Mouse (Mus musculus): ENCODE measurements at regions not wholly inside any gene's neighbourhood (a gene's known extent, or its start where the extent isn't known, plus 50 kb on each side); places are given as distances from the start of the nearest gene placed in this dataset.

- TF ChIP-seq CTCF (IDR thresholded peaks at IDR 0.05; ENCODE audit: insufficient read depth, low read length) (no peak), POLR2A (IDR thresholded peaks at IDR 0.05; ENCODE audit: borderline replicate concordance, extremely low read depth, low read depth, low read length) (no peak)
- 61% methylated on average over 4 of the region's 5 CpGs for WGBS
- no peak for DNase-seq
- no peak overlapping the region for H3K4me3 ChIP-seq (replicated peaks; ENCODE audit: extremely low read depth, low read depth, low read length)
- no peaks in the 10 kb centered on the region for H3K4me1 ChIP-seq (ENCODE audit: control insufficient read depth, insufficient read depth, low read length)
Observed at GRCm38 (mm10) chr13:6395562-6396223, 152.3 kb upstream of the Pitrm1 start.

GRCm38 (mm10) chr13:6397648-6398047 is 150.3 kb upstream of the Pitrm1 start:
- no peak overlapping the region for H3K4me3 ChIP-seq (replicated peaks; ENCODE audit: extremely low read depth, low read depth, low read length)
- no peaks in the 10 kb centered on the region for H3K4me1 ChIP-seq (ENCODE audit: control insufficient read depth, insufficient read depth, low read length)
- 92% methylated on average over 1 of the region's 1 CpGs for WGBS
- no peak for DNase-seq
- TF ChIP-seq CTCF (IDR thresholded peaks at IDR 0.05; ENCODE audit: insufficient read depth, low read length) (no peak), POLR2A (IDR thresholded peaks at IDR 0.05; ENCODE audit: borderline replicate concordance, extremely low read depth, low read depth, low read length) (no peak)

GRCm38 (mm10) chr13:6431821-6432220 is 116.1 kb upstream of the Pitrm1 start:
- TF ChIP-seq CTCF (IDR thresholded peaks at IDR 0.05; ENCODE audit: insufficient read depth, low read length) (no peak), POLR2A (IDR thresholded peaks at IDR 0.05; ENCODE audit: borderline replicate concordance, extremely low read depth, low read depth, low read length) (no peak)
- WGBS: 41% methylated on average over 4 of the region's 4 CpGs
- H3K4me1 ChIP-seq (ENCODE audit: control insufficient read depth, insufficient read depth, low read length): no peaks in the 10 kb centered on the region
- no peak overlapping the region for H3K4me3 ChIP-seq (replicated peaks; ENCODE audit: extremely low read depth, low read depth, low read length)
- DNase-seq: no peak

- Histone ChIP-seq H3K4me3 (replicated peaks; ENCODE audit: extremely low read depth, low read depth, low read length) (no peak overlapping the region), H3K4me1 (ENCODE audit: control insufficient read depth, insufficient read depth, low read length) (no peaks in the 10 kb centered on the region)
- DNase-seq: no peak
- TF ChIP-seq POLR2A (IDR thresholded peaks at IDR 0.05; ENCODE audit: borderline replicate concordance, extremely low read depth, low read depth, low read length) (no peak), CTCF (IDR thresholded peaks at IDR 0.05; ENCODE audit: insufficient read depth, low read length) (no peak)
Observed at GRCm38 (mm10) chr13:6446976-6447375, 101.0 kb upstream of the Pitrm1 start.

- TF ChIP-seq CTCF (IDR thresholded peaks at IDR 0.05; ENCODE audit: insufficient read depth, low read length): no peak
- TF ChIP-seq POLR2A (IDR thresholded peaks at IDR 0.05; ENCODE audit: borderline replicate concordance, extremely low read depth, low read depth, low read length): no peak
- Histone ChIP-seq H3K4me1 (ENCODE audit: control insufficient read depth, insufficient read depth, low read length) (no peaks in the 10 kb centered on the region; the same call in 1 of the 2 replicates), H3K4me3 (replicated peaks; ENCODE audit: extremely low read depth, low read depth, low read length) (no peak overlapping the region)
- WGBS: 71% methylated on average over 6 of the region's 6 CpGs
- no peak for DNase-seq
Observed at GRCm38 (mm10) chr13:6461363-6461762, 86.6 kb upstream of the Pitrm1 start.

- no peaks in the 10 kb centered on the region; the same call in 1 of the 2 replicates for H3K4me1 ChIP-seq (ENCODE audit: control insufficient read depth, insufficient read depth, low read length)
- H3K4me3 ChIP-seq (replicated peaks; ENCODE audit: extremely low read depth, low read depth, low read length): no peak overlapping the region
- 52% methylated on average over 9 of the region's 9 CpGs for WGBS
- DNase-seq: no peak
- TF ChIP-seq CTCF (IDR thresholded peaks at IDR 0.05; ENCODE audit: insufficient read depth, low read length) (no peak), POLR2A (IDR thresholded peaks at IDR 0.05; ENCODE audit: borderline replicate concordance, extremely low read depth, low read depth, low read length) (no peak)
Observed at GRCm38 (mm10) chr13:6465911-6466419, 82.0 kb upstream of the Pitrm1 start.

GRCm38 (mm10) chr13:6469446-6470227 is 78.3 kb upstream of the Pitrm1 start:
- Histone ChIP-seq H3K4me1 (ENCODE audit: control insufficient read depth, insufficient read depth, low read length) (no peaks in the 10 kb centered on the region; the same call in 1 of the 2 replicates), H3K4me3 (replicated peaks; ENCODE audit: extremely low read depth, low read depth, low read length) (no peak overlapping the region)
- peak; percentile 22 for DNase-seq
- TF ChIP-seq CTCF (IDR thresholded peaks at IDR 0.05; ENCODE audit: insufficient read depth, low read length) (peak; percentile 25; the same call in 1 of the 2 replicates), POLR2A (IDR thresholded peaks at IDR 0.05; ENCODE audit: borderline replicate concordance, extremely low read depth, low read depth, low read length) (no peak)
- 57% methylated on average over 11 of the region's 11 CpGs for WGBS

- Histone ChIP-seq H3K4me1 (ENCODE audit: control insufficient read depth, insufficient read depth, low read length) (no peaks in the 10 kb centered on the region; the same call in 1 of the 2 replicates), H3K4me3 (replicated peaks; ENCODE audit: extremely low read depth, low read depth, low read length) (no peak overlapping the region)
- WGBS: 87% methylated on average over 15 of the region's 15 CpGs
- no peak for TF ChIP-seq CTCF (IDR thresholded peaks at IDR 0.05; ENCODE audit: insufficient read depth, low read length)
- TF ChIP-seq POLR2A (IDR thresholded peaks at IDR 0.05; ENCODE audit: borderline replicate concordance, extremely low read depth, low read depth, low read length): no peak
- DNase-seq: no peak
Observed at GRCm38 (mm10) chr13:6470286-6471103, 77.5 kb upstream of the Pitrm1 start.

- Histone ChIP-seq H3K4me3 (replicated peaks; ENCODE audit: extremely low read depth, low read depth, low read length) (no peak overlapping the region), H3K4me1 (ENCODE audit: control insufficient read depth, insufficient read depth, low read length) (no peaks in the 10 kb centered on the region)
- DNase-seq: peak; percentile 33
- 8% methylated on average over 7 of the region's 7 CpGs for WGBS
- TF ChIP-seq CTCF (IDR thresholded peaks at IDR 0.05; ENCODE audit: insufficient read depth, low read length) (peak; percentile 89), POLR2A (IDR thresholded peaks at IDR 0.05; ENCODE audit: borderline replicate concordance, extremely low read depth, low read depth, low read length) (no peak)
Observed at GRCm38 (mm10) chr13:6471643-6472042, 76.3 kb upstream of the Pitrm1 start.

Data from lung, adult 2 months (tissue).